Mouse (Mus musculus) spleen, embryonic (tissue): Measurements from ENCODE around the gene G430095P16Rik.

Source experiments
- CTCF ChIA-PET: fragments of 350-600 bp; sonication (Branson Sonifier 250); formaldehyde crosslinking; loops from one replicate; lab custom pipeline; 2022; lab: Charles Lee

The G430095P16Rik gene

GRCm38 (mm10) chr8:84718476-84718875 is 4.3 kb upstream of the G430095P16Rik start:
- CTCF ChIA-PET = no interaction called here

GRCm38 (mm10) chr8:84718959-84719690 is 3.7 kb upstream of the G430095P16Rik start:
- CTCF ChIA-PET = interaction anchor here (0.6 kb wide), 2 partner anchors 8 to 13 kb away, joined by 4 to 5 read pairs; no protein-coding TSS in a partner anchor

- CTCF ChIA-PET = no interaction called here
Measured at GRCm38 (mm10) chr8:84722530-84722849, 317 bp upstream of the G430095P16Rik start.

- CTCF ChIA-PET = interaction anchor here (0.6 to 1.0 kb wide), 3 partner anchors 9 to 179 kb away, joined by 3 to 6 read pairs (median 3); no protein-coding TSS in a partner anchor
Measured at GRCm38 (mm10) chr8:84723571-84723900, 729 bp downstream of the G430095P16Rik start.

GRCm38 (mm10) chr8:84724683-84725082 is 1.9 kb downstream of the G430095P16Rik start:
- CTCF ChIA-PET = interaction anchor here (0.6 to 1.7 kb wide), 2 partner anchors 13 to 108 kb away, joined by 5 read pairs; no protein-coding TSS in a partner anchor

- CTCF ChIA-PET = interaction anchor here (0.6 to 1.7 kb wide), 2 partner anchors 14 to 107 kb away, joined by 5 read pairs; no protein-coding TSS in a partner anchor
Measured at GRCm38 (mm10) chr8:84725246-84725940, 2.6 kb downstream of the G430095P16Rik start.

DNA sequence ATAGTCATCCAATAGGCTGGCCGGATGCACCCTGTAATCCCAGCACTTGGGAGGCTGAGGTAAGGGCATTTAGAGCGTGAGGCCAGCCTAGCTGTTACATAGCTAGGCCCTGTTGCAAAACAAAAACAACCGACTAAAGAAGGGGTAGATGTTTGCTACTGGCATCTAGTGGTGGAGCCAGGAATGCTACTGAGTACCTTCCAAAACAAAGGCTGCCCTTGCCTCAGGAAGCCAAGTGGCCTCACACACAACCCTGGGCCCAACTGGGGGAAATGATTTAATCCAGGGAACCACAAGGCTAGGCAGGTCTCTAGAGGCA is 3.1 kb downstream of the G430095P16Rik start:
- CTCF ChIA-PET = interaction anchor here (1.7 kb wide), 1 partner anchor 14 kb away, joined by 5 read pairs; no protein-coding TSS in a partner anchor

DNA sequence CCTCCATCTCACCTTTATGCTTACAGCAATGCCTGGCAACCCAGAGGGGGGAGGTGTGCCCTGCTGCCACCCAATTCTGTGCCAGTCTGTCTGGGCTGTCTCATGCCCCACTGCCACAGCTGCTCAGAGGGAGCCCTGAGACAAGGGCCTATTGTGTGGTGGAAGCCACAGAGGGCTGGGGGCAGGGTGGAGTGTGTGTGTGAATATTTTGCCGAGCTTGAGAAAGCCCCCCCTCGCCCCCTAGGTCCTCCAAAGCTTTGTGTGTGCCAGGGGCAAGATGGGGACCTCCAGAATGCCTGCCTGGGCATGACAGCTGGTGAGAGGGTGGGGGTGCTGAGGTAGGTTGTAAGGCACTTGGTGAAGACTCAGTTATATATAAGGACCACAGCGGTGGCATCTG is 5.7 kb downstream of the G430095P16Rik start:
- CTCF ChIA-PET = no interaction called here

- CTCF ChIA-PET = no interaction called here
Measured at GRCm38 (mm10) chr8:84729921-84730362, 7.1 kb downstream of the G430095P16Rik start.

DNA sequence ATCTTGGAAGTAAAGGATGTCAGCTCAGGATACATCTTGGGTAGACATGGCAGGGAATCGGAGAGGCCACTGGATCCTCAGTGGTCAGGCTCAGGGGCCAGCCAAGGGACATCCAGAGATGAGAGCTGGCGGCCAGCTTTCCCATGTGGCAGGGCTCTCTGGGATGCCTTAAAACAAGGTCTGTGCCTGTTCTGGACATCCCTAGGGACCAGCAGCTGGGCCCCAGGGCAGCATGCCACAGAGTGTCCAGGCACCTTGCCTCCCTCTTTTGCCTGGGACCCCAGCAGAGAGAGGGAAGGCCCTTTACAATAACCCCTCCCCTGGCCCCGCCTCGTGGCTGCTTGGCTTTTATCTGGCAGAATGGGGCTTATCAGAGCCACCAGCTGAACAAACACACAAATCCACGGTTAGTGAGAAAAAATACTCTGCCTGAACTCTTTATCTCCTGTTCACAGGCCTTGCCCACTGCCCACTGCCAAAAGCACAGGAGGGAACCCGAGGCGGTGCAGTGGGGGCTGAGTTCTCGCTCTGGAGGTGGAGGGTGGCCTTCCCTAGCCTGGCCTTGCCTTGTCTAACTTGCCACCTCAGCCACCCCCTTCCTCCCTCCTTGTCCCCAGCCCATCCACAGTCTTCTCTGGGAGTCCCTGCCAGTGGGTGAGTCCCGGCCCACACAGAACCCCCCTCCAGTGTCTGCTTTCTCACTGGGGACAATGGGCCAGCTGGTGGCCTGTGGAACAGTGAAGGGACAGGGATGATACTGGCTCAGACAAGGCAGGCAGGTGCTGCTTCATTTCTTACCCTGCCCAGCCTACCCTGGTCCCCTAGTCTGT is 7.9 kb downstream of the G430095P16Rik start:
- CTCF ChIA-PET = no interaction called here

GRCm38 (mm10) chr8:84731371-84732177 is 8.8 kb downstream of the G430095P16Rik start:
- CTCF ChIA-PET = no interaction called here

DNA sequence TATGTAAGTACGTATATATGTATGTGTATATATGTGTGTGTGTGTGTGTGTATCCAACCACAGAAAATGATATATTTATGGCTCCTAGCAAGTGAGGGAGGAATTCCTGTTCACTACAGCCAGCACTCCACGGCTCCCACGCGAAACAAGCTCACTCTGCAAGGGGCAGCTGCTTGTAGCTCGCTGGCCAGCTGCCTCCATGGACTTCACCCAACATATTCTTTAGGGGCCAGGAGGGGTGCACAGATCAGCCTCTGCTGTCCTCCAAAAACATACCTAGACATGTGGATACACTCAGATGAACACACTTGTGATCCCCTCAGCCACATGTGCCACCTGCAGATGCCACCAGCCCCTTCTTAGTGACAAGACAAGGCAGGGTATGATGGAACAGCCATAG is 9.7 kb downstream of the G430095P16Rik start:
- CTCF ChIA-PET = interaction anchor here (0.5 kb wide), 1 partner anchor 139 kb away, joined by 7 read pairs; the partner anchor contains the start of gene Syce2

- CTCF ChIA-PET = interaction anchor here (0.5 kb wide), 1 partner anchor 139 kb away, joined by 7 read pairs; the partner anchor contains the start of gene Syce2
Measured at GRCm38 (mm10) chr8:84732996-84733395, 10.2 kb downstream of the G430095P16Rik start.

DNA sequence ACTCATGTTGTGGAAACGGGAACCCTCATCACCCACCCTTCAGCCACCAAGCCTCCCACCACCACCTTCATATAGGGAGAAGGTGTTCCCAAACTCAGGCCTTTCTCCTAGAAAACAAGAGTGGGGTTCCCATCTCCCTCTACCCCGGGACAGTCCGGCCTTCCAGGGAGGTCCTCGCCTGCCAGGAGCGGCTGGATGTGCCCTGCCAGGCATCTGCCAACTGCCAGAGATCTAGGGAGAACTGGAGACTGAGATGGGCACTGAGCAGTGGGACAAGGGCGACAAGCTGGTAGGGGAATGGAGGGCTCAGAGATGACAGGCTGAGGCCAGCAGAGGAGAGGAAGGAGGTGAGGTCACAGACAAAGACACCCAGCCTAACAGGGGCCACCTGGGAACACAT is 11.2 kb downstream of the G430095P16Rik start:
- CTCF ChIA-PET = no interaction called here

GRCm38 (mm10) chr8:84734680-84735079 is 11.9 kb downstream of the G430095P16Rik start:
- CTCF ChIA-PET = no interaction called here

GRCm38 (mm10) chr8:84735597-84735996 is 12.8 kb downstream of the G430095P16Rik start:
- CTCF ChIA-PET = no interaction called here

GRCm38 (mm10) chr8:84736521-84736920 is 13.7 kb downstream of the G430095P16Rik start:
- CTCF ChIA-PET = interaction anchor here (0.8 to 2.1 kb wide), 2 partner anchors 28 to 231 kb away, joined by 4 to 9 read pairs; no protein-coding TSS in a partner anchor

GRCm38 (mm10) chr8:84737608-84738007 is 14.8 kb downstream of the G430095P16Rik start:
- CTCF ChIA-PET = interaction anchor here (0.6 to 2.1 kb wide), 5 partner anchors 29 to 840 kb away, joined by 3 to 9 read pairs (median 3); no protein-coding TSS in a partner anchor

- CTCF ChIA-PET = interaction anchor here (0.7 to 2.1 kb wide), 3 partner anchors 29 to 841 kb away, joined by 3 to 9 read pairs (median 3); no protein-coding TSS in a partner anchor
Measured at GRCm38 (mm10) chr8:84738266-84738665, 15.5 kb downstream of the G430095P16Rik start.

- CTCF ChIA-PET = no interaction called here
Measured at GRCm38 (mm10) chr8:84738715-84739400, 16.1 kb downstream of the G430095P16Rik start.
